Mouse (Mus musculus) retina, embryonic 14.5 days (tissue): ENCODE measurements around the gene Dgkq.
"Not testable (repeated sequence)": the region's sequence is repeated elsewhere in the genome, so short reads cannot be mapped to it uniquely, and the experiment has no call there.

Source experiments
- DNase-seq: peaks from one replicate; pipeline ENCODE4 v3.0.0-alpha.2; 2015; ENCODE audit warnings: low spot score

The Dgkq gene

DNA sequence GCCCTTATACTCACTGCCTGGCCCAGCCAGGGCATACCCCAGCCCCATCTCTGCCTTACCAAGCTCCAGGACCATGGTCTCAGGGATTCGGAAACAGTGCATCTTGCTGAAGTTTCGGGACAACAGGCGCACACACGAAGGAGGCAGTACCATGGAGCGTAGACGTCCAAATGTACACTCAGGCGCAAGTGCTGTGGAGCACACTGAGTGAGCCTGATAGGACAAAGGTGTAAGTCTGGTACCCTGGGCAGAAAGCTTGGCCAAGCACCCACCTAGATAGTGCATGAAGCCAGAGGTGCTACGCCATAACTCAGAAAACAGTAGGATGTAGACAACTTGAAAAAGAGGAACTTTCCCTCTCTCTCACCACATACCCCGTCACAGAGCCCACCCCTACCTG, 14.1 kb downstream of the Dgkq start:
- DNase-seq: no peak

DNA sequence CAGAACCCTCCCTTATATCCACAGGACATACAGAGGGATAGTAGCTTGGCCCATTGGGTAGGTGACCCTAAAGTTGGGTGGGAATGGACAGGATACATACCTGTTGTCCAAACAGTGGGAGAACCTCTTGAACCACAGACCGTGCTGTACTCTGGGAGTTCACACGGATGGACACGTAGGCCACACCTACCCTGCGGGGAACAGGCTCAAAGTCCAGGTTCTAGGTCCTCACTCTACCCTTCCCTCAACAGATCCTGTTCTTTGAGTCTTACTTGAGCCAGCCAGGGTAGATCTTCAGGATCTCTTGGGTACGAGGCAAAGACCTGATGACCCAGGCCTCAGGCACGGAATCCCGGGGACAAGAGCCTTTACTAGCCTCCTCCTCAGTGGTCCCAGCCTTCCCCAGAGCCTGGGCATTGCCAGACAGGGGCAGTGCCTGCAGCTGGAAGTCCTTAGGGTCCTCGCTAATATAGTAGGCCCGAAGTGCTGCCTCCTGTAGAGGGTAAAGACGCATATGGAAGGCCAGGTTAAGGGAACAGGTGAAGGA, 15.0 kb downstream of the Dgkq start:
- DNase-seq: no peak

DNA sequence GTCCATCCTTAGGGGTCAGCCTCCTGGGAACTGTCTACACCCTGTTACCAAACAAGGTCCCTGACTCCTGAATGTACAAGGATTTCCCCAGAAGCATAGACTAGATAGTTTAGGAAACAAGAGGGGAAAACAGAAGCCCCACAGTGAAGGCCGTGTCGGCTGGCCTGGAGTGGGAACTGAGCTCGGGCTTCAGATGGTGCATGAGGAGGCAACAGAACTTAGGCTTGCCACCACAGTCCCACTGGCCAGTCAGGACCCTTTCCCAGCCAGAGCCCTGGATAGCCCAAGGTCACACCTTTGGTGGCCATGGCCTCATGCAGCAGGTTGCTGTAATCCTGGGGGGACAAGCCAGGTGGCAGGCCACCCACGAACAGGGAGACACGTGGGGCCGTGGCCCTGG, 16.1 kb downstream of the Dgkq start:
- no peak for DNase-seq

DNA sequence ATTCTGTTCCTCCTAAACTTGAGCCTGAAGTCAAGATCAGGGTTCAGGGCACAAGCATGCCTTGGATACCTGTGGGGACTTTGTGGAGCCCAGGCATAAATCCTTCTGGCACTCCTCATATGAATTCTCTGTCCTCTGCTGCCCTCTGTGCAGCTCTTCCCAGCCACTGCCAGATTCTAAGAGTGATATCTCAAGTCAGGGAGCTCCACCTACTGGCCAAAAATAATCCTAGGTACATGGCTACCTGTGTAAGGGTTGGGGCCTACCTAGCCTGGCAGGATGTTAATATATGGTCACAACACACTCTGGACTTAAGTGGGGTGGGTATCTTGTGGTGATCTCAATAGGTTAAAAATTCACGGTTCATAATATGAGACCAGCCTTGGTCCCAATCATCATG, 17.6 kb downstream of the Dgkq start:
- peak; percentile 82 for DNase-seq

DNA sequence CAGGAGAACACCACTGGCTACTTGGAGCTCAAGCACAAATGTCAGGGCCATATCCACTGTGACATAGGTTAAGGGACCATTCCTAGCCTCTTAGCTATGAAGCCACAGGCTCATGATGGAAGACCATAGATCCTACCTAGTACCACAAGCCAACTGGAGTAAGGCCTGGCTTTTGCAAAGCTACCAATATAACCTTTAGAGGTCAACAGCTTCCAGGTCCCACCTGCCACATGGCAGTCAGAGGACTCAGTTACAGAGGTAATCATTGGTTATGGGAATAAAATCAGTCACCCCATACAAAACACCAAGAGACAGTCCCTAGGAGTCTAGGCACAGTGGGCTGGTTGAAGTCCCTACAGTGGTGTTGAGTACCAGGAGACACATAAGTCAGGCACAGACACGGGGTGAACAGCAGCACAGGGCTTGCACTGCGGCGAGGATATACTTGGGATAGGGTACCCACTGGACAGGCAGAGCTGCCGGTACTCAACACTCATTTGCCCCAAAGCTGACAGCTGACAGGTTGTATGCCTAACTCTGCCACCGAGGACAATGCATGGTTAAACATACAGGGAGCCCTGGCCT, 18.2 kb downstream of the Dgkq start:
- DNase-seq: no peak

DNA sequence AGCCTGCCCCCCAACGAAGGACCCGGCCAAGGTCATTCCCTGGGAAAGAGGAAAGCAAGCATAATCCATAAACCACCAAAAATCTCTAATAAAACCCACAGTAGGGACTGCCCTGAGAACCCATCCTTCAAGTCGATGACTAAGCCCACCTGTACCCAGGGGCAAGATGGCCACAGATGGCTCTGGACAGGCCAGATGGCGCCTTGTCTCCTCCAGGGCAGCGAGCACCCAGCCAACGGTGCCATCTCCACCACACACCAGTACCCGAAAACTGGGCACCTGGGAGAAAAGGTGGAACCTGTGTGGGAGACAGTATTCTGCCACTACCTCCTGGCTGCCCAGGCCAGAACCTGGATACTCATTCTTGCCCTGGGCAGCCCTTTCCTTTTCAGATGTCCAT, 19.1 kb downstream of the Dgkq start:
- no peak for DNase-seq

DNA sequence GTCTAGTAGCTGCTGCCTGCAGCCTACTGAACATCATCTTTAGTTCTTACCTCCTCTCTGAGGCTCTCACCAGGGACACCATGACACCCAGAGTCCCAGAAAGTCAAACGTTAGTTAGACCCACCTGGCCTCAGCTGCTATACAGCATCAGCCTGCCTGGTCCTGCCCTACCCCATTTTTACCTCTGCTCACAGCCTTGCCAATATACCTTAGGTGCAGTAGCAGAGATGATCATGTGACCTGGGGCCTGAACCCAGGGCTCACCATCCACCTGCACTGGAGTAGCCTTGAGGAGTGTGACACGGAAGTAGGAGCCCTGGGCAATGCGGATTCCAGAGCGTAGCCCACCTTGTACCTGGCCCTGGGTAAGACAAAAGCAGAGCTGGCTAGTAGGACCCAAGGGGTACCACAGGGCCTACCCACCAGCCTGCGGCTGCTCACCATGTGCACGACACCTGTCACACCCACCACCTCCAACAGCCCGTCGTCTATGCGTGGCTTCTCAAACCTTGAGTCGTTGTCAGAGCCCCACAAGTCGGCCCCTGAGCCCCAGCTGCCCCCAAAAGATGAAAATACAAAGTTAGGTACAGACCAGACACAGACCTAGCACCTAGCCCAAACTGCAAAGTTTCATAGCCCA, 20.4 kb downstream of the Dgkq start:
- no peak for DNase-seq

DNA sequence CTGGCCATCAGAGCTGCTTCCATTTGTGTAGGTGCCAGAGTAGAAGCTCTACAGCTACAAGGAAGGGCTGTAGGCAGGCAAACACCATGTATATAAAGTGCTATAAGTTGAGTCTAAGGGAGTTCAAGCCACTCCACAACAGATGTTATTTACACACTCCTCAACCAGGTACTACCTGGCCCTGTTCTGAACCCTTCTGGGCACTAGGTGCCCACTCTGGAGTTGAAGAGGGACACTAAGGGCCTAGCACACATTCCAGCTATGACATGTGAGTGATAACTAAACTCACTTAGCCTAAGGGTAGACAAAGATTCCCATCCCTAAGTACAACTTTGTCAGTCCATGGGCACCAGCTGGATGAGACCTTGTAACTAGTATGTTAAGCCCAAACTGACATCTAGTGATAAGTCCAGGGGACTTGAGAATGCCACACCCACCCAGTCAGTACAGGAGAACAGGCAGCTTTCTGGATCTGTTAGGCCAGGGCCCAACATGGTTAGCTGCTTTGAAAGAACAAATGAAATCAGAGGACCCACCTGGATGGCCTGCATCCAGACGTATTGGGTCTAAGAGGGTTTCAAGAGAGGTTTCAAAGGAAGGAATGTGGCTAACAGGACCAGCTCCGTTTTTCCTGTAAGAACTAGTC, 21.5 kb downstream of the Dgkq start:
- no peak for DNase-seq

DNA sequence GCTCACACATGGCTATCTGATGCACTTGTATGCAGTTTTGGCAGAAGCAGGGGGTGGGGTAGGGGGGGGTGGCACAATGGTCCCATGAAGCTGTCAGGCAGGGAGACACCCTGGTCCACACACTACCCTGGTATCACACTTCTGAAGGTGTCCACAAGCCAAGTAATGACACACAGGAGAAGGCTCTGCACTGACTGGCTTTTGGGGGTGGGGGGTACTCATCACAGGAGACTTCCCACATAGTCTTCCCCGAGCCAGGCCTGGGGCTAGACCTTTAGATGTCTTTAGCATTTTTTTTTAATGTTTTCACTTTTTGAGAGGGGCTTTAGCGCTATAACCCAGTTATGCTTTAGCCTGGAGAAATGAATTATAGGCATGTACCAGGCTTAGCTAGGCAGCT, 22.2 kb downstream of the Dgkq start:
- no peak for DNase-seq

DNA sequence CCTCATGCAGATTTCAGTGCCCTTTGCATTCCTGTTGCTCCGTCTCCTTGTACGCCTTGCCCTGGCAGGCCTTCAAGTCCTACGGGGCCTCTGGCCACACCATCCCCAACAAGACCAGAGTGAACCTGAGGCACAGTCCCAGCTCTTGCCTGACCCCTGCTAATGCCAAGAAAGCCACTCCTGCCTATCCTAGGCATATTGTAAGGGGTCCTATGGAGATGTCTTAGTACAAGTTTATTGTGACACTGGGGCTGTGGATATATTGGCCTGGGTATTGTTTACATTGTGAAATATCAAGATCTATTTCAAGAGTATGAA, 23.2 kb downstream of the Dgkq start:
- DNase-seq: no peak

DNA sequence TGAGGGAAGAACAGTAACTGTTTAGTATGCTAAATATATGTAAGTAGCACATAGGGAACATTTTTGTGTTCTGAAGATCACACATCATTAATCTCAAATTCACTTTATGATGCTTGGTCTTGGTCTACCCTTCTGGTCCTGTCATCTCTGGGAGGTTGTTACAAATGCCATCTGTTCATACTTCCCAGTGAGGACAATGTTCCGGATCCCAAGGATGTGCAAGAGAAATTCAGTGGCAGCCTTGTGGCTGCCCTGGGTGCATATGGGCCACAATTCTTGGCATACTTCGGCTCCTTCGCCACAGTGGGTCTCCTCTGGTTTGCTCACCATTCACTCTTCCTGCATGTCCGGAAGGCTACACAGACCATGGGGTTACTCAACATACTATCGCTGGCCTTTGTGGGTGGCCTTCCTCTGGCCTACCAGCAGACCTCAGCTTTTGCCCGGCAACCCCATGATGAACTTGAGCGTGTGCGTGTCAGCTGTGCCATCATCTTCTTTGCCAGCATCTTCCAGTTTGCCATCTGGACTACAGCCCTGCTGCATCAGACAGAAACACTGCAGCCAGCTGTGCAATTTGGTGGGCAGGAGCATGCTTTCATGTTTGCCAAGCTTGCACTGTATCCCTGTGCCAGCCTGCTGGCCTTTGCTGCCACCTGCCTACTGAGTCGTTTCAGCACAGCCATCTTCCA, 23.7 kb downstream of the Dgkq start:
- no peak for DNase-seq

DNA sequence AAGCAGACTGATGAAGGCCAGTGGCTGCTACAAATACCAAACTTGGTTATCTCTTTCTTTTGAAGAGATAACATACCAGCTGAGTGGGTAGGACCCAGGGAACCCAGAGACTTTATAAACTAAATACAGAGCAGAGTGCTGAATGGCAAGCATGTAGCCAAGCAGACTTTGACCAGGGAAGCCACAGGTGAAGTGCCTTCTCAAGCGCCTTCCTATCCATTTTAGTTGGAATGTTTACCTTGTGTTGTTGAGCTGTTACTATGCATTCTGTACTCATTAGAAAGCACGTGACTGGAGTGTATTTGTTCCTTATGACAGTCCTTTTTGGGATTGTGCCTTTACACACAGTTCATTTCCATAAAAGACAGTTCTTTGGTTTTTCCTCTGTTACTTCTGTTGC, 25.8 kb downstream of the Dgkq start:
- no peak for DNase-seq

DNA sequence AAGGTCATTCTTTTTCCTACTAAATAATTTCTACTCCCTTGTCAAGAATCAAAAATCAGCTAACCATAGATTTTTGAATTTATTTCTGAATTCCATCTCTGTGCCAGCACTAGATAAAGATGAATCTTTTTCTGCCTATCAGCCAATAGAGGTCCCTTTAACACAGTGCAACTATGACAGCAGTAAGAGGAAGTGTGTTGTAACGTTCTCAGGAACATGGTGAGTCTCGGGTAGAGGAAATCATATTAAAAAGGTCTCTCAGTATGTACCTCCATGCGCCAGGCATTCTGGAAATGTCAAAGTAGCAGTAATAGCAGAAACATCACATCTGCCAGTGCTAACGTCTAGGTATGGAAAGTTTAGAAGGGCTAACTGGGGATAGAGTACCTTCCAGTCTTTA, 33.3 kb downstream of the Dgkq start:
- no peak for DNase-seq

DNA sequence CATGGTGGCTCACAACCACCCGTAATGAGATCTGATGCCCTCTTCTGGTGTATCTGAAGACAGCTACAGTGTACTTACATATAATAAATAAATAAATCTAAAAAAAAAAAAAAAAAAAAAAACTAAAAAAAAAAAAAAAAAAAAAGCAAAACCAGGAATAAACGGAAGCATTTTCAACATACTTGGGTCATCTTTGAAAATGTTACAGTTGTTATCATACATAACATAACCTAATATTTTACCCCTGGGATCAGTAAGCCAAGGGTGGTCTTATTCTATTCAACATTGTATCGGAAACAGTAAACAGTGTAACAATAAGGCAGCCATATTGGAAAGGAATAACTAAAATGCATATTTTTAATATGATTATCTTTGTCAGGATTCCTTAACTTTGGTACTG, 35.4 kb downstream of the Dgkq start:
- DNase-seq: not testable (repeated sequence)

DNA sequence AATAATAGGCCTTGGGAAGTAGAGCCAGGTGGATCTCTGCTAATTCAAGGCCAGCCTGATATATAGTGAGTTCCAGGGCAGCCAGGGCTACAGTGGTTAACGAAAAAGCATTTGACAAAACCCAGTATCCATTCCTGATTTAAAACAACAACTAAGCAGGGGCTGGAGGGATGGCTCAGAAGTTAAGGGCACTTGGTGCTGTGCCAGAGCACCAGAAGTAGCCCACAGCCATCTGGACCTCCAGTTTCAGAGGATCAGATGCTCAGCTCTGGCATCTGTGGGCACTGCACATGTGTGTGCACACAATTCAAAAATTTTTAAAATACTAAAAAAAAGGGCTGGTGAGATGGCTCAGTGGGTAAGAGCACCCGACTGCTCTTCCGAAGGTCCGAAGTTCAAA, 35.8 kb downstream of the Dgkq start:
- DNase-seq: no peak

DNA sequence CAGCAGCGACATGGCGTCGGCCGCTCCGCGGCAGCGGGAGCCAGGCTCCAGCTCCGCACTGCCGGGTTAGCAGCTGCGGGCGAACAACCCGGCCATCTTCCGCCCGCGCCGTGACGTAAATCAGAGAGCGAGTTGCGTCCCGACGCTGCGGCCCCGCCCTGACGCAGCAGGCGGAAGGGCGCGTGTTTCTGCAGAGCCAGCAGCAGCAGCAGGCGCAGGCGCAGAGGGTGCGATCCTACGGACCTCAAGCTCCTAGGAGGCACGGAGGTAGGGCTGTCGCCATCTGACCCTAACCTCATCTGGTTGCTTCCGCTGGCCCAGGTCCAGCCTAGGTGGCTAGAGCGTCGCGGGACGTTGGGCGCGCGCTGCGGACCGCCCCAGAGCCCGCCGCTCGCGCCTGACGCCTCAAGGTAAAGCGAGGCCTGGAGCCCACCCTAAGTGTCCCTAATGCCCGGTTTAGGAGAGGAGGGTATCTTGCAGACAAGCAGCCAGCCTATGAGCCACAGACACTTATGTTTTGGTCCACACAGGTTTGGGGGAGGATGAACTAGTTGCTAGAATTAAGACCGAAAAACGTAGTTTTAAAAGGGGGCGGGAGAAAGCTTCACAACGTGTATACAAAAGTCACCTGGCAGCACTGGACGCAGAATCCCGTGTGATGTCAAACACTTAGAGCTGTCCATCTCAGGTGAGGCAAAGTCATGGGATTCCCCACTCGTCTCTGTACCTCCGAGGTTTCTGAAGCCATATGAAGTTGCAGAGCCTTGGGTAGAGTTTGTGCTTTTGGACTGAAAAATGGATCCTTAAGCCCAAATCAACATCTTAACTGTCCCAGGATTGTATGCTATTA, 39.6 kb downstream of the Dgkq start, which contains the start of the genes Gak and Tmem175:
Gene Gak, minus strand, starts transcription at position 122 of the 850 bp plus-strand sequence.
Gene Tmem175, plus strand, starts transcription at position 137 of the 850 bp plus-strand sequence.
- DNase-seq: peak; percentile 94

DNA sequence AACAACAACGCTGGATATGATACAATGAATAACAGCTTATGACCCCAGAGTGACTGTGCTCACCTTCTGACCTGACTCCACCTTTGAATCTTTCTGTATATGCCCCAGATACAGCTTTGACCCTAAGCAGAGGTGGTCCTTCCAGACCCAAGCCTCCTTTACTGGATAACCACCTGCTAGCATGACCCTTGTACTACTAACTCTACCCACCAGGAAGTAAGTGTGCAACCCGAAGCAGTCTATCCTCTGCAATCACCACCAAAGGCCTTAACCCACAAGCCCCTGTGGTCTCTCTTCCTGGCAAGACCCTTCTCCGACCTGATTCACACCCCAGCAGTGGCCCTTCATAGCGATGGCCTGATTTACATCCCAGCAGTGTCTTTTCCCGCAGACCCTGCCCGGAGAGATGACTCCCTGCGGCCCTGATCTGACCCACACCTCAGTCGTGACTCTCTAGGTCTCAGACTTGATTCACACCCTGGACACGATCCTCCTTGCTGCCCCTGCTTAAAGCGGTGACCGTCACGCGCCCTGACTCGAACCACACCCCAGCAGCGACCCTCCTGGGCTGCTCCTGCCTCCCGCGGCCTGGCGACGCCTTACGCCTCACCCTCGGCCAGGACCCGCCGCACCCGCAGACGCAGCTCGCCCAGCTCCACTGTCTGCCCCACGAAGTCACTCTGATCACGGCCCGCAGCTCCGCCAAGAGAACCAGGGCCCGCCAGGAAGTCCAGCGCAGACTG, 40.4 kb downstream of the Dgkq start:
- DNase-seq: no peak

DNA sequence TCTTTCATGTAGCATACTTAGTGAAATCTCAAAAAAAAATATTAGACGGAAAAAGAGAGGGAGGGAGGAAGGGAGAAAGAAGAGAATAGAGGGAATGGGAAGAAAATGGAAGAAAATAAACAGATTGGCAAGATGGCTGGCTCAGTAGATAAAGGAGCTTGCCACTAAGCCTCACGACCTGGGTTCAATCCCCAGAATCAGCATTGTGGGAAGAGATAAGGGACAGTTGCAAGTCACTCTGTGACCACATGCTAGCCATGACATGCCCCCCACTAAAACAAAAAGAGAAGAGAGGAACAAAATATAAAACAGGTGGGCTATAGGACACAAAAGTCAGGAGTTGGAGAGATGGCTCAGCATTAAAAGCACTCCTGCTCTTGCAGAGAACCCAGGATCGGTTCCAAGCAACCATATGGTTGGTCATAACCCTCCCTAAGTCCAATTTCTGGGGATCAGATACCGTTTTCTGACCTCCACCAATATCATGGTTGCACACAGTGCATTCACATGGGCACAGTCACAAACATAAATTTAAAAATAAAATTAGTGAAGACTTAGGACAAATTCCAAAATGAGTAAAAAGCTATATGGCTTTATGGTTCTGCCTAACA, 43.3 kb downstream of the Dgkq start:
- no peak for DNase-seq

DNA sequence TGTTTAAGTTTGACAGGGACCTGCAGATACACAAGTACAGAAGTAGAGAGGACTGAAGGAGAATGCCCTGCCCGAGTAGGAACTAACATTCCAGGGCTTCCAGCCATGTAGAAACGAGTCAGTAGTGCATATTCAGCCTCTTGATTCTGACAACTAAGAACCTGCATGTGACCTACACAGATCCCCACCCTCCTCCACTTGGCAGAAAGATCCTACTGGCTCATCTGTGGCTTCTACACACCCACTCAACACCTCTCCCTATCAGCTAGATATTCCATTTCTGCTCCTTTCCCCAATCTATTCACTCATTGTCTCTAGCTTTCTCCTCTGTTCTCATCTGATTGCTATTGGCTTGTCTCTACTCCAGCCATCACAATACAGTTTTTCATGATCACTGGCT, 47.6 kb downstream of the Dgkq start:
- DNase-seq: no peak

DNA sequence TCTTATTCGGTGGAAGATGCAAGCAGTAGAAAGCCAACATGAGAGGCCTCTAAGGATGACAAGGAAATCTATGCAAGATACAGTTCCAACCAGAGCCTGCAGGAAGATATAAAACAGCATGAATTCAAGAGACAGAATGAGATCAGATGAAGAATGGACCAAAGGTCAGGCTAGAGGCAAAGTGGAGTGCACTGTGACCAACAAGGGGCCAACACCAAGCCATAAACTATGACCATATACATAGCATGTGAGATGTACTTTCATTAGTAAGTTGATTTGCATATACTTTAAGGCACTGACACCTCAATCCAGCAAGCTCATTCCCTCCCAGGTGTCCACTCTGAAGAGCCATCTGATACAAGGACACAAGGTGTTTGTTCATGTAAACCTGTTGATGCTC, 59.0 kb downstream of the Dgkq start:
- no peak for DNase-seq

DNA sequence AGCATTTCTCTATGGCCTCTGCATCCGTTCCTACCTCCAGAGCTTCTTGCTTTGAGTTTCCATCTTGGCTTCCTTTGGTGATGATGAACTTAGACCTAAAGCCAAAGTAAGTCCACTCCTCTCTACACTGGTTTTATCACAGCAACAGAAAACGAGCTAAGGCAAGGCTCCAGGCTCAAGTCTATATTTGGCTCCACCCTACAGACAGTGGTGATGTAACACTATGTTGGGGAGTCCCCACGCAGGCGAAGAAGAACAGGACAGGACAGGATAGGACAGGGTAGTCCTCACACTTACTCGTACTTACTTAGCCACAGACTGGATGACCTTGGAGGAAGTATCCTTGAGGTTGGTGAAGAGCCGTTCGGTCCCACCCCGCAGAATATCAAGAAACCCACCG, 66.9 kb downstream of the Dgkq start:
- no peak for DNase-seq
